Mouse (Mus musculus): ENCODE results near the gene Slc22a26.
"Not testable (repeated sequence)": the region's sequence is repeated elsewhere in the genome, so short reads cannot be mapped to it uniquely, and the experiment has no call there.

The Slc22a26 gene

GRCm38 (mm10) chr19:7802571-7802970 lies at the start of gene Slc22a26:
Gene Slc22a26, minus strand, starts transcription at chr19:7802667.
- DNase-seq (ENCODE audit: low read depth), result no peak

- no peak for DNase-seq (ENCODE audit: low read depth)
These were observed 27.4 kb upstream of the Slc22a26 start for GRCm38 (mm10) chr19:7829851-7830250.

DNA sequence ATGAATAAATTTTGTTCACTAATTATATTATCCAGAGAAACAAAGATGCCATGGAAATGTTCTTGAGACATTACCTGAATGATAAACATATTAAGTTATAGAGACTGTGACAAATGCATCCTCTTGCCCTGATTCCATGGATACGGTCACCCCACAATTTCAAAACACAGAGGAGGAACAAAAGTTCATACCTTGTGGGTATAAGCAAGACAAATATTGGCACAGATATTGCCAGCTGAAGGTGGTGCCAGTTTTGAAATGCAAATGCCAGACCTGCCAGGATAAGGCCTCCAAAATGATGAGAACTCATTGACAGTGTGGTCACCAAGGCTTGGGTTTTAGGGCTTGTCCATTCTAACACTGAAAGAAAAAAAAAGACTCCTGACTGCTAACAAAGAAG lies 11.9 kb downstream of the Slc22a26 start:
- DNase-seq (ENCODE audit: low read depth), result no peak

DNA sequence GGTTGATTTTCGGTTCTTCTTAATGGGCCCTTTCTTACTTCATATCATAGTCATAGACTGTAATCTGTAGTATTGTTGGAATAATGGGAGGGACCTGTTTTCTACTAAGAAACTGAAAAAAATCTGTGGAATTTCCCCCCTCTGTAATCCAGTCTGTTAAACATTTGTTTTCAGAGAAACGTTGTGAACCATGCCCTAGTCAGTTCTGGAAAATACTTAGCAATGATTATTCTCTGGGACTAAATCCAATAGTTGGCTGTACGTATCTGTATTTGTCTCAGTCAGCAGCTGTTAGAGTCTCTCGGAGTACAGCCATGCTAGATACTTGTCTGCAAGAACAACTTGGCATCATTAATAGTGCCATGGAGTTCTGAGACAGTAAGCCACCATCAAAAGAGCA lies 27.2 kb downstream of the Slc22a26 start:
- DNase-seq (ENCODE audit: low read depth), result no peak

- DNase-seq (ENCODE audit: low read depth), result no peak
These were observed 36.3 kb downstream of the Slc22a26 start for GRCm38 (mm10) chr19:7766124-7766523.

GRCm38 (mm10) chr19:7765599-7765998 lies 36.9 kb downstream of the Slc22a26 start:
- no peak for DNase-seq (ENCODE audit: low read depth)

GRCm38 (mm10) chr19:7753371-7753770 lies 49.1 kb downstream of the Slc22a26 start:
- DNase-seq (ENCODE audit: low read depth), result not testable (repeated sequence)
